Mouse (Mus musculus) kidney, adult 9 months (tissue): ENCODE measurements around the gene Dusp10.

ENCODE experiments used
- DNase-seq: peaks from one replicate; pipeline ENCODE4 v3.0.0; 2022

The Dusp10 gene

DNA sequence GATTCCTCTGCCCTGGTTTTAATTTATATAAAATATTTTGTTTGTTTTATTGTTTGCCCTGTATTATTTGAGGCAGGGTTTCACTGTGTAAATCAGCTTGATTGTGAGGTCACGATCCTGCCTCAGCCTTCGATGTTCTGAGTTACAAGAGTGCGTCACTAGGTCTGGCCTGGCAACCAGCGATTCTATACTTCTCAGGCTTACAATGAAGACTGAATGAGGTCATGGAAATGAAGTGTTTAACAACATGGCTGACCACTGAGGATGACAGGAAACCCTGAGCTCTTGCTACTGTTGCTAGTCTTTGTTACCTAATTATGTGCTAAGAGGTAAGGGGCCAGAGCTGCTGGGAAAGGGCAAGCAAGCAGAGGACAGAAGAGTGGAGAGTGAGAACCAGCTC is at the start of gene Dusp10:
TSS of gene Dusp10 (plus strand) at position 197 of the 400 bp plus-strand sequence.
- DNase-seq, result no peak

DNA sequence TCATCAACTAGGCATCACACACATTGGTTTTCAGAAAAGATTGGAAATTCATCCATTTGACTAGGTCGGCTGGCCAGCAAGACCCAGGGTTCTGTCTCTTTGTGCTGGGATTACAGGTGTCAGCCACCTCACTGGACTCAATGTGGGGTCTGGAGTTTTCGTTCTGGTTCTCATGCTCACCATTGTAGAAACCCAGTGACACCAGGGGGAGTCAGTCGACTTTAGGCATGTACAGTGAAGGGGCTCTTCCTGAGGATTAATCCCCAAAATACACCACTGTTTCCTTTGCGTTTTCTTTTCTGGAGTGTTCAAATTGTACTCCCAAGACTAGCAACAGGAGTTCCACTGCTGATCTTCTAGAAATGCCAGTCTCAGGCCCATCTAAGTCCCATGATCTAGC is 47.8 kb upstream of the Dusp10 start:
- no peak for DNase-seq

DNA sequence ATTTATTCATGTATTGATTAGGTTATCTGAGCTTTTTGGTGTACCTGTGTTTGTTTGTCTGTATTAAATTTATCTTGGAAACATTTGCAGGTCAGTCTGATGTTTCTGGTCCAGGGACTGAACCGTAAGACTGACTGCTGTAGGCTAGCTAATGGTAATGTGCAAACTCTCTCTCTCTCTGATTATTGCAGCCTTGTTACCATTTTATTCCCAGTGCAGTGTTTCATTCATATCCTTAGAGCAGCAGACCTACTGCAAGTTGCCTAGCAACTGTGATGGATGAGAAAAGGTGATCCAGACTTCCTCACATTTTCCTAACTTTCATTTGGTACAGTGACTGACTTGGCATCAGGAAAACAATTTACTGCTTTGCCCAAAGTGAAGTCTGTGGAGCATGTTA is 43.8 kb upstream of the Dusp10 start:
- no peak for DNase-seq

DNA sequence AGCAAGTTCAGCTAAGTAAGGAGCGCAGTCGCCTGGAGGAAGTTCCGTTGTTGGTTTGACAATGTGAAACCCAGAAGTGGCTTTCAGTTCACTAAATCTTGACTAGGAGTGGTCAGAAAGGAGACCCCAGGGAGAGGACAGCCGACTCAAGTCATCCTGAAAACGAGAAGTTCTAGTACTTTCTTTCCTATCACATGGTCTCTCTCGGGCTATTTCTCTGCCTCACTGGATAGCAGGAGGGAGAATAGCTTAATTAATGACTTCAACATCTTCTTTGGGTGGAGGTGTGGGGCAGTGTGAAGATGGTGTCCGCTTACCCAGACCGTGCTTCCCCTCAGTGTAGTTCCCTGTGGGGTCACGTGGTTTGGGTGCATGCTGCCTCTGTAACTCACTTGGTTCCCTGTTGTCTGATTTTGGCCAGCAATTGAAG is 33.3 kb upstream of the Dusp10 start:
- DNase-seq, result peak; percentile 20

DNA sequence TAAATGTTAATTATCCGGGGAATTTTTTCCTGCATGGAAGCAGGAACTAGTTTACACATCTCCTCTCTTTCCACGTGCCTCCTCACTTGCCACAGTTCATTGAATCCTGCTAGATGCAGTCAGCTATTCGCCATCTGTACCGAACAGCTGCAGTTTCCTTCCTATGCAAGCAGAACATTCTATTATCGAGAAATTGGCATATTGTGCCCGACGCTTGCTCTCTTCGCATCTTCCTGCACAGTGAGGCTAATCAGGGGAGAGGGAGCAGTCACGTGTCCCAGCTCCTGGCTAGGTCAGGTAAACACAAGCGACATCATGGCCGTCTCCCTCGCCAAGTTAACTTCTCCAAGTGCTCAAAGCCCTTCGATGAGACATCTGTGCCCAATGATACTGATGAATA is 31.0 kb upstream of the Dusp10 start:
- no peak for DNase-seq

DNA sequence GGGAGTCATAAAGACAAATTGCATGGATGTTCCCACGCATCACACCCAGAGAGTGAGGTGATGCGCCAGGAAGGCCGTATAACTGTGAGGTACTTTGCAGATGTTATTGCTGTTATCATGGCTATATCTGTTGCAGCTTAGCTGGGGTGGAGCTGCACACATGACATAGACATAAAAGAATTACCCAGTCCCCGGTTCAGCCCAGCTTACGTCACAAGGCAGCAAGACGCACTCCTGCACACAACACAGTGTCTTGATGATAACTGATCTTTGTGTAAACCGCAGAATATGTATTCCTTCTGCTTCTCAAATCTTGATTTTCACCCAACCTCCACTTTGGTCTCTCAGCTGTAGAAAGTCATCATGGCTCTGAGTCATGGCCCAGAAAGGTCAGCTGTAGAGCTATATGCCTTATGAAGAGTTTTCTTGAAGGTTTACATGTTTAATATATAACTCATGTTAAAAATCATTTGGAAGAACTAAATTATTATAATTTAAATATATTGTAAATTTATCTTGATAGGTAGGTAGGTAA is 25.3 kb upstream of the Dusp10 start:
- no peak for DNase-seq

DNA sequence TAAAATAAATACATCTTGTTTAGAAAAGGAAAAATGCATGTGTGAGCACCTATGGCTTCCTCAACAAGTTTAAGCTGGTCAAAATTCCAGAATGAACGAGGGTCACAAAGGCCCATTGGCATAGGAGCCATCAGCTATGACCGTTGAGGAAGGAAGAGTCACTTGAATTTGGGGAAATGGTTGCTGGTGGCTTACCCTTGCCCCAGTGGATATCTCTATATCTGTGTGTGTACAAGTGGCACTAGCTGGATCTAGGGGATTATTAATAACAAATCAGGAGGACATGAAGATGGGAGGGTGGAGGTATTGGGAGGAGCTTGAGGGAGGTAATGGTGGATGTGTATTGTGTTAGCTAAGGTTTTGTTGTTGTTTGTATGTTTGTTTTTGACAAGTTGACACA is 21.2 kb upstream of the Dusp10 start:
- DNase-seq, result no peak

DNA sequence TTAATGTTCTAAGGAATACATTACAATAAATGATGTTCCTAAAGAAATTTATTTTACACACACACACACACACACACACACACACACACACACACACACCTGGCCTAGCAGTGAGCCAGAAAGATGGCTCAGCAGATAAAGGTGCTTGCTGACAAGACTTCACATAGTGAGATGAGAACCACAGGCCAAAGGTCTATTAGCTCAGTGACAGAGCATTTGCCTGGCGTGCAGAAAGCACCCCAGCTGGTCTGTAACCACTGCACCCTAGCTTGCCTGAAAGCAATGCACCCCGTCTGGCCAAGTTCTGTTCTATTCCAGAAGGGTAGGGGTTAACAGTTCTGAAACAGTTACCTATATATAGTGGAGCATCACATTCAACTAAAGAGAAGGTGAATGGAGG is 15.9 kb upstream of the Dusp10 start:
- DNase-seq, result no peak

DNA sequence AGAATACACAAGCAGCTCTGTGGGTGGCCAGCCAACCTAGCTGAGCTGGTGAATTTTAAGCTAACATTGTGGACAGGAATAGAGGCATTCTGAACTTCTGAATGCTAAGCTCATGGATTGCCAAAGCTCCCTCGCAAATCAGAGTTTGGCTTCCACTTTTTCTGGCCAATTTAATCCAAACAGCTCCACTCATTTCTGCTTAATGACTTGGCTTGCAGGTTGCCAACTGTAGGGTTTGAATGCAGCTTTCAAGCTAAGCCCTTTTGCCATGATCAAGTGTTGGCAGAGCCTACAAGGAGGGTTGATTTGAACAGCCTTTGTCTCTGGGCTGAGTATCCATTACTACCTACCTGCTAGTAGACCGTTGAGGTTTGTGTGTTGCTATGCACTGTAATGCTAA is 10.6 kb upstream of the Dusp10 start:
- DNase-seq, result no peak

DNA sequence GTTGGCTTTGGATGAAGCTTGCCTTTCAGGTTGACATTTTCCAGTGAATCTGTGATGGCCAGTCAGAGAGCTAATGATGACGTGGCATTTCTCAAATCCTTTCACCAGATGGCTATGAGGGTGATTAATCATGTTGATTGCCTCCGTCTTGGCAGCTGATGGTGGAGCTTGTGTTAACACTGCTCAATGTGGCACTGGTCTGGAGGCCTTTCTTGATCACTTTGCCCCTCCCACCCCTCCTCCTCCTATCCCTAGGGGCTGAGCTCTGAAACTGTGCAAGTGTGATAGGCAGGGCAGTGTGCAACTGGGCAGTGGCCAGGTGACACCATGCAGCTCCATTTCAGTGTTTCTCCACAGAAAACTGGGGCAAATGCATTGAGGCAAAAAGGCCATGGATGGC is 8.8 kb upstream of the Dusp10 start:
- no peak for DNase-seq

DNA sequence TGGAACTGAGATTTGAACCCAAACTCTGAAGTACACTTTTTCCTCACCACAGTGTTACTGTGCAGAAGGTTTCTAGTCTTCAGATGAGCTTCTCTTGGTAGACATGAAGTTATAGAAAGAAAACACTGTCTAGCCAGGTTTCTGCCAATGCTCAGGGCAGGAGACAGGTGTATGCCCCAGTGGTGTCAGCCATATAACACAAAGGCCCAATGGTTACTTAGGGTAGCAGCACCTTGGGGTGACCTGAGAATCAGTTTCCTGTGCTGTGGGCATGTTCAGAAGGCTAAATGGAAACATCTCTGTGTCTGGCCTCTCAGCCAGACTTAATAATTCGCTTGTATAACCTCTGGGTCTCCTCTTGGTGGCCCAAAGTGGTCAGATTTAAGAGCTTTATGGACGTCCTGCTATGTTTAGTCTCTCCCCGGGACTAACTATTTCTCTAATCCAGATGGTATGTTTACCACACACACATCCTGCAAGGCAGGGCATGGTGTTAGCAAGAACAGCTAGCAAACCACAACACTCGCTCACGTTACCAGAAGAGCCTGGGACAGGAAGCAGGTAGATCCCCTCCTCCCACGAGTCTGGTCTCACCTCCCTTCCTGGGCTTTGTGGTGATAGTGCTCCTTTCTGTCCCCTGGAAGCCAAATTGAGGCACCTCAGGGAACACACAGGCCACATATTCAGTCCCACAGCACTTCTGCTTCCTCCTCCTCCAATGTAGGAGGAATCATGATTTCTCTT is 7.6 kb upstream of the Dusp10 start:
- no peak for DNase-seq

DNA sequence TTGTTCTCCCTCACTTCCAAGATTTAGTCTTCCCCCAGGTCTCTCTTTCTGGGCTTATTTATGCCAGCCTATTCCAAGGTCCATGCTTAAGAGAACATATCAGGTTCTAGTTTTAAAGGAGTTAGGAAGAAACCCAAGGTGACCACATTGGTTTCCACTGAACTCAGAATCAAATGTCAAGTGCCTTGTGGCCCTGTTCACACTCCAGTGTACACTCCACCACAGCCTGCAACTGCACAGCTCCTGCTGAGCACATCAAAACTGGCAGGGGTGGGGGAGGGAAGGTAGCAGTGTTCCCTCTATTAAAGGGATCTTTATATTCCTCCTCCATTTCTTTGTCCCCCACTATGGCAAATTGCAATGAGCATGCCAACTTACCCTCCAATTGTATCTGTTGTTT is 7.0 kb upstream of the Dusp10 start:
- no peak for DNase-seq

DNA sequence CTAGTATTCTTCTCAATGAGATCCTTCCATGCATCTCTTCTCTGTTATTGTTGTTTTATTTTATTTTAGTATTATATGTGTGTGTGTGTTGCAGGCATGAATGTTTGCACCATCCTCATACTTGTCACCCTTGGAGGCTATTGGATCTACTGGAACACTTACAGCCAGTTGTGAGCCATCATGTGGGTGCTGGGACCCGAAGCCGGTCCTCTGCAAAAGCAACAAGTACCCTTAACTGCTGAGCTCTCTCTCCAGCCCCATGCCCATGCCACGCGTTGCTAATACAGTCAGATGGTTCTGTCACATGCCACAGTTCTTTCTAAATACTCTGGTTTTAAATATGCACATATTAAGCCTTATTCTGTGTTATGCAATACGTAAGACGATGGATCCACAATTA is 1.8 kb upstream of the Dusp10 start:
- no peak for DNase-seq

DNA sequence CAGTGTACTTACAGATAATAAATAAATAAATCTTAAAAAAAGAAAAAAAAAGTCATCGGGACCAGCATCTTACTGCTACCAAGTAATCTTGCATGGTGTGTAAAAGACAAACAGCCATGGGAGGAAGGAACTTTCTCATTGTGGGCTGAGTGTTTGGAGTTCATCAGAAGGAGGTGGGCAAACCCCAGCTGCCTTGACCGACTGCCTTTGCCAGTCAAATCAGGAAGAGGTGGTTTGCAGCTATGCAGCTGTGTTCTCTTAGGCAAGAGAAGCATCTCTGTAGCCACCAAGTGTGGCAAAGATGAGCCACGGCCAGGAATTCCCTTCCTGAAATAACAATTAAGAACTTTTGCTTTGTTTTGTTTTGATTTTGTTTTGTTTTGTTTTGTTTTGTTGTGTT is 989 bp downstream of the Dusp10 start:
- DNase-seq, result no peak

DNA sequence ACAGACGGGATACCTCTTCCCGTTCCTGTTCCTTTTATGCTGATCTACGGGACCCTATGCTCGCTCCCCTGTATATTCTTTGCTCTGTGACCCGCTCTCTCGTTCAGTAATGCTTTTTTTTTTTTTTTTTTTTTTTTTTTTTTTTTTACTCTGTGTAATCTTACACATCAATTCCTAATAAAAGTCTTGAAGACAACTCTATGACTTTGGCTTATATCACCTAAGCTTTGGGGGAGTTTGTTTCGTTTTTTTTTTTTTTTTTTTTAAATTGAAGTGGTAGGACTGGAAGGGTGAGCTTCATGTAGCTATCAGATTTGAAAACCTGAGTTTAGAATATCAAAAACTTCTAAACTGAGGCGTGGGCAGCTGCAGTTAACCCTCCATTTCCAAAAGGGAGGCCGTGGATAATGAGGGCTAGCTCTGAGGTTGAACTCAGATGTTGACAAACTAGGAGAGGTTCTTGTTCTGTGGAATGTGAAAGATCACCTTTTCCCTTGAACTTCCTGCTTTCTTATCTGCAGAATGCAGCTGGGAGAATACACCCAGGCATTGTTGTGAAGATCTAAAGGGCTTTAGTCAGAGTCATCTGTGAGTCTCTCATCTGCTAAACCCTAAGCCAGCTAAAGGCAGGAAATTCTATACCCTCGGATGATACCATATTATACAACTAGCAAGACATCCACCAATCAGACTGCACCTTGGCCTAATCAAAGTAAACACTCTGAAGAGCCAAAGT is 3.1 kb downstream of the Dusp10 start:
- no peak for DNase-seq

DNA sequence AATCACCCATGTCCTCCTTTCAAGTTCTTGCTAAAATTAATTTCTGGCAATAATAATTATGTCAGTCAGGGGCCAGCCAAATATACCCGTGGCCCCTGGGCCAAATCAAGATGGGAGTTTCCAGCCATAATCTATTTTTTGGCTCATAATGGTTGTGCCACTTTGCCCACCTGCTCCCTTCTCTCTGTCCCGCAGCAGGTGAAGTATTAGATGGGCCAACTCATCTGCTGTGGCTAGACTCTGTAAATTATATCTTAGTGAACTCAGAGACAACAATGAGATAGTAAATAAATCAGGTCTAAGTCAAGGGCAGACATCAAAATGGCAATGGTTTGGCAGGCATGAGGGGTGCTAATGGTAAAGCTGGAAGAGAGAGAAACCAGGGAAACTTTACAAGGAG is 4.5 kb downstream of the Dusp10 start:
- DNase-seq, result no peak

DNA sequence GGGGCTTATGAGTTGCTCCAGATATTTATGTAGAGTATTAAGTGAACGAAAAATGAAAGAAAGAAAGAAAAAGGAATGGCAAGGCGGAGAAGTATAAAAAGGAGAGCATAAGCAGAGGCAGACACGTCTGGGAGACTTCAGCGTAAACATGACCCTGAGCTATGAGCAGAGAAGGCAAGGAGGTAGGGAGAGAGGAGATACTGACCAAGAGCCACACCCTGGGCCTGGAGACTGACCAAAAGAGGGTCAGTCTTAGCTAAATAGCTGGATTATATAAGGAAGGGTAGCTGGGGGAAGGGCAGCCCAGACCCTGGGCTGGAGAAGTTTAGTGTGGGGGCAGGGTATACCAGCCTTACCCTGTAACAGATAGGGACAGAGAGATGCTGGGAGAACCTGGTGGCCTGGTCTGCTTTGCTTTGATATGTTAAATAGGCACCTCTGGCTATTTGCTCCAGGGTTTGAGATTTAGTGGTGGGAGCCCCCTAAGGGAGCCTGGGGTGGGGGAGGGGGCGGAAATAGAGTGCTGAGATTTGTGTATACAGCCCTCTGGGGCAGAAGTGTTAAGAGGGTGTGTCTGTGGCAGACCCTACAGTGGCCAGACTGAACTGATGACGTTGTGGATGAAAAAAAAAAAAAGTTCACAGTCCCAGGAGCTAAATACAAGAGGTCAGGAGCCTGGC is 6.1 kb downstream of the Dusp10 start:
- no peak for DNase-seq

DNA sequence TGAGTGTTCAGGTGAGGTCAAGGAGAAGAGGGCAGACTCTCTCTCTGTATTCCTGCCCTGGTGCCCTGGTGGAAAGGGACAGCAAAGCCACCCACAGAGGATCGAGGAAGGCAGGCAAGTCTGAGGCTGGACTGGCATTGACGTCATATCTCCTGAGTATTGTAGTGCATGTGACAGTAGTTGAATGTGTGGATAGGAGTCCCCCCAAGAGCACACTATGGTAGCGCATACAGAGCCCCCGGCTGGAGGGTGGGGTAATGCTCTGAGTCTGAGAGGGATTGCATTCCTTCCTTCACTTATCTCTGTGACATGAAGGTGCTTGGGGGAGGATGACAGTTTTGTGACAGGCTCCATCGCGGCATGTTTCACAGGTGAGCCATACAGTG is 6.6 kb downstream of the Dusp10 start:
- DNase-seq, result no peak

DNA sequence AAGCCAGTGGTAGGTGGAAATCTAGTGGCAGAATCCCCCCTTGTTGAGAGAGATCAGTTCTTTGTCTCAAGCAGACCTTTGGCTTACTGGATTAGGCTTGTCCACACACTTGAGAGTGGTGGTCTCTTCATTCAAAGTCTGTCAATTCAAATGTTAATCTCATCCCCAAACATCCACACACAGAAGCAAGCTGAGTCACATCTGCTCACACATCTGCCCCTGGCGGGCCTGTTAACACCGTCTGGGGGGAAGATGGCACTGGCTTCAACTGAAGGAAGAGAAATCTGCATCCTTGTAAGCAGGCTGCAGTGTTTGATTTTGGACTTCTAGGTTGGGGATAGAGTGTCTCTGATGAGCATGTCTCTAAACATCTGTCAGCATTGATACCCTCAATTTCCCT is 10.9 kb downstream of the Dusp10 start:
- no peak for DNase-seq

DNA sequence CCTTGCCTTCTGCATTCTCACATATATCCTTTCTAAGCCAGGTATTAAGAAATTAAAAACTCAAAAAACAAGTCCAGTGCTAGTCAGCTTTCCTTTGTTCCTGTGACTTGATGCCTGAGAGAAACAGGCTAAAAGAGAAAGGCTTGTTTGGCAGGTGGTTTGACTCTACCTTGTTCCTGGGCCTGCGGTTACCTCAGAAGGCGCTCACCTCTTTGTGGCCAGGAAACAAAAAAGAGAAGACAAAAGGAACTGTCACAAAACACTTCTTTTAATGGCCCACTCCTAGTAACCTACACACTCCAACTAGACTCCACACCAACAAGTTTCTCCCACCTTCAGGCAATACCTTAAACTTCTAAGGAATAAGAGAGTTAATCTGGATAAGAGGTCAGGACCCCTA is 11.5 kb downstream of the Dusp10 start:
- DNase-seq, result no peak

DNA sequence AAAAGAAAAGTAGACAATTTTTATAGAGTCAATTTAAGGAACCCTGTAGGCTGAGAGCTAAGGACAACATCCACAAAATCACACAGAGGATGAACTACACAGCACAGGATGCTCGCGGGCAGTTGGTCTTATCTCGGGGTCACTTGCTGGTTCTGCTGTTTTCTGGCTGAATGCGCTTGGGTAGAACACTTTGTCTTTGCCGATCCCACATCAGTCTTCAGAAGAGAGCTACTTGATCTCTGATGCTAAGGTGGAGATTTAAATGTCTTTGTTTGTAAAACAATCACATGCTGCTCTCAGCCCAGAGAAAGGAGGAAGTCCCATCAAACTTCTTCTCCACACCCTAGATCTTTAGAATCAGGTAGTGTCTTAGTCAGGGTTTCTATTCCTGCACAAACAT is 12.0 kb downstream of the Dusp10 start:
- DNase-seq, result no peak

DNA sequence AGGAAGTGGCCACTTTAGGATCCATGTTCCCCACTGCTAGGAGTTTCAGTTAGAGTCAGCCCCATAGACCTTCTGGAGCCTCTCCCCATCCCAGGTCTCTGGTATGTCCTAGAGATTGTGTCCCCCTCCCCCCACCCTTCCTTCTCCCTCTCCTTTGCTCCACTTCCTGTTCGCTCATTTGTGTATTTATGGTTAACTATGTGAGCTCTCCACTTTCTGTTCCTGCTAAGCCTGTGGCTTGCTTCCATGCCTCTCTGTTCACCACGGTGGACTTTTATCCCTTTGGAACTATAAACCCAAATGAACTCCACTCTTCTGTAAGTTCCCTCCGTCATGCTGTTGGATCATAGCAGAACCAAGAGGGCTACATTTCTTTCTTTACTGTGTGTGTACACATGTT is 13.9 kb downstream of the Dusp10 start:
- DNase-seq, result no peak

DNA sequence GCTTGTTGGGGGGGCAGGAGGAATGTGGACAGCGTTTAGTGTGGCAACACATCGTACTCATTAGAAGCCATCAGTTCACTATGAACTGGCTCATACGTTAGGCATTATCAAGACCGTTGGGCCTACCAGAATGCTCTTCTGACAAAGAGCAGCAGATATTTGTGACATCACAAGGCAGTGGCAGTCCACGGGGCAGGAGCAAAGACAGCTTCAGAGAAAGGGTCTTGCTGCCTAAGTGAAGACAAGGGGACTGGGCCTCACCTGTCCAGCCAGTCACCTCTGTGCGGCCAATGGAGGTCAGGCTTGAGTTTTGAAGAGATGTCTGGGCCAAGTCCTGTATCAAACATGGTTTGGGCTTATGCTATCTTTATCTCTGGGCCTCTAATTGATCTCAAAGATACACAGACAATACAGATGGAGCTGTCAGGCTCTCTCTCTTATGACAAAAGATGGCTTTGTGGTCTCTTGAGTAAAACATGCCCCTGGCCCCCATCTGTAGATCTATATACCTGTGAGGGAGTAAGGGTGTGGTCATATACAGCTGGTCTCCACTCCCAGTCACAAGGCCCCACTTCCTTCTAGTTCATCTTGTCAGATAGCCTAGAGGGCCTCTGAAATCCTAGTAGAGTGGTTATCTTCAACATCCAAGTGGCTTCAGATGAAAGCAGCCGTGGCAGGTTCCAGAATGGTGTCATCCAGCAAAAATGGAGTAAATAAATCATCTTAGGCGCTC is 17.1 kb downstream of the Dusp10 start:
- DNase-seq, result no peak
